Mouse (Mus musculus) testis, adult 2 months (tissue): ENCODE results near the gene Flrt3. TPM values are rescaled to one million over a fixed set of nuclear protein-coding genes. Genes with fewer than 3 reads are reported as not detected.

Experiments used
- H3K27ac ChIP-seq: fragments of 200-500 bp; 2 replicates; pipeline ENCODE4 v1.5.1; 2012; ENCODE audit warnings: low read depth, low read length; ENCODE audit not compliant: control insufficient read depth, insufficient read depth
- H3K27me3 ChIP-seq: fragments of 200-500 bp; 2 replicates; pipeline ENCODE4 v1.6.1; 2012; ENCODE audit warnings: mild to moderate bottlenecking, low read length, moderate library complexity; ENCODE audit not compliant: control insufficient read depth, insufficient read depth
- H3K36me3 ChIP-seq: fragments of 200-500 bp; 2 replicates; pipeline ENCODE4 v1.6.1; 2012; ENCODE audit warnings: mild to moderate bottlenecking, low read length; ENCODE audit not compliant: control insufficient read depth, insufficient read depth
- H3K4me1 ChIP-seq: fragments of 200-500 bp; 2 replicates; pipeline ENCODE4 v1.6.1; 2012; ENCODE audit warnings: low read length; ENCODE audit not compliant: control insufficient read depth, insufficient read depth
- H3K4me3 ChIP-seq: fragments of 200-500 bp; 2 replicates; pipeline ENCODE4 v1.5.1; 2012; ENCODE audit warnings: low read depth, mild to moderate bottlenecking, low read length, moderate library complexity, mixed read lengths; ENCODE audit not compliant: control insufficient read depth
- CTCF ChIP-seq: fragments of 200-500 bp; IDR thresholded peaks from 2 replicates; pipeline ENCODE4 v1.5.1; 2012; ENCODE audit warnings: low read depth, mild to moderate bottlenecking, inconsistent platforms, low read length, moderate library complexity; ENCODE audit not compliant: control insufficient read depth, insufficient read depth, insufficient replicate concordance
- POLR2A ChIP-seq: fragments of 200-500 bp; IDR thresholded peaks from 2 replicates; pipeline ENCODE4 v1.6.1; 2012; ENCODE audit warnings: low read depth, mild to moderate bottlenecking, inconsistent platforms, low read length, moderate library complexity; ENCODE audit not compliant: control insufficient read depth
- polyA plus RNA-seq: library from polyadenylated mRNA; depleted of rRNA; stranded (reverse); fragments of >200 nt; gene quantifications from 2 replicates; pipeline ENCODE4 v1.2.3, GENCODE M21; 2012

Flrt3 gene
- polyA plus RNA-seq, 1 experiment = 0.51 TPM

GRCm38 (mm10) chr2:140669786-140670185 is 1.5 kb downstream of the Flrt3 start:
- no peak overlapping the region for H3K4me3 ChIP-seq
- no peaks in the 10 kb centered on the region for H3K27me3 ChIP-seq
- no peak overlapping the region for H3K27ac ChIP-seq
- no peaks in the 10 kb centered on the region for H3K36me3 ChIP-seq
- peaks cover 11% of the 10 kb centered on the region for H3K4me1 ChIP-seq
- TF ChIP-seq CTCF = no peak
- TF ChIP-seq POLR2A = no peak

GRCm38 (mm10) chr2:140669081-140669480 is 2.2 kb downstream of the Flrt3 start:
- Histone ChIP-seq H3K27me3 (no peaks in the 10 kb centered on the region), H3K4me1 (peaks cover 11% of the 10 kb centered on the region), H3K36me3 (no peaks in the 10 kb centered on the region), H3K4me3 (no peak overlapping the region), H3K27ac (no peak overlapping the region)
- TF ChIP-seq POLR2A (no peak), CTCF (no peak)

GRCm38 (mm10) chr2:140668311-140668710 is 3.0 kb downstream of the Flrt3 start:
- Histone ChIP-seq H3K4me1 (peaks cover 11% of the 10 kb centered on the region), H3K36me3 (no peaks in the 10 kb centered on the region), H3K27ac (no peak overlapping the region), H3K4me3 (no peak overlapping the region), H3K27me3 (no peaks in the 10 kb centered on the region)
- TF ChIP-seq POLR2A (no peak), CTCF (peak; percentile 37; the same call in 1 of the 2 replicates)

GRCm38 (mm10) chr2:140667261-140668047 is 3.8 kb downstream of the Flrt3 start:
- no peaks in the 10 kb centered on the region for H3K36me3 ChIP-seq
- no peak overlapping the region for H3K27ac ChIP-seq
- H3K4me1 ChIP-seq = peaks cover 11% of the 10 kb centered on the region
- H3K4me3 ChIP-seq = no peak overlapping the region
- no peaks in the 10 kb centered on the region for H3K27me3 ChIP-seq
- no peak for TF ChIP-seq CTCF
- TF ChIP-seq POLR2A = no peak

- no peak overlapping the region for H3K4me3 ChIP-seq
- no peak for TF ChIP-seq POLR2A
- no peak for TF ChIP-seq CTCF
- no peaks in the 10 kb centered on the region for H3K36me3 ChIP-seq
- no peaks in the 10 kb centered on the region for H3K27me3 ChIP-seq
- no peak overlapping the region for H3K27ac ChIP-seq
- H3K4me1 ChIP-seq = peaks cover 11% of the 10 kb centered on the region
Observed at GRCm38 (mm10) chr2:140666846-140667245, 4.4 kb downstream of the Flrt3 start.

GRCm38 (mm10) chr2:140664381-140664780 is 6.9 kb downstream of the Flrt3 start:
- H3K4me3 ChIP-seq = no peak overlapping the region
- no peaks in the 10 kb centered on the region for H3K4me1 ChIP-seq
- no peaks in the 10 kb centered on the region for H3K27me3 ChIP-seq
- no peak overlapping the region for H3K27ac ChIP-seq
- no peaks in the 10 kb centered on the region for H3K36me3 ChIP-seq
- no peak for TF ChIP-seq CTCF
- no peak for TF ChIP-seq POLR2A

- H3K4me1 ChIP-seq = no peaks in the 10 kb centered on the region
- no peaks in the 10 kb centered on the region for H3K27me3 ChIP-seq
- no peak overlapping the region for H3K27ac ChIP-seq
- no peak overlapping the region for H3K4me3 ChIP-seq
- TF ChIP-seq POLR2A (no peak), CTCF (no peak)
- H3K36me3 ChIP-seq = no peaks in the 10 kb centered on the region
Observed at GRCm38 (mm10) chr2:140662673-140663072, 8.6 kb downstream of the Flrt3 start.

GRCm38 (mm10) chr2:140653978-140654377 is 17.3 kb downstream of the Flrt3 start:
- Histone ChIP-seq H3K36me3 (no peaks in the 10 kb centered on the region), H3K27ac (no peak overlapping the region), H3K4me1 (no peaks in the 10 kb centered on the region), H3K4me3 (no peak overlapping the region), H3K27me3 (no peaks in the 10 kb centered on the region)
- TF ChIP-seq POLR2A = no peak
